Mouse (Mus musculus): ENCODE data around the gene Mylk.

- TF ChIP-seq CTCF (IDR thresholded peaks at IDR 0.05; ENCODE audit: extremely low read depth, insufficient read depth, low read length) (no peak), POLR2A (IDR thresholded peaks at IDR 0.05; ENCODE audit: extremely low read depth, insufficient read depth, low read length) (no peak)
Observed at GRCm38 (mm10) chr16:34894016-34894415, 149.0 kb downstream of the Mylk start.

Measured in cortical plate, adult 2 months (tissue).